Mouse (Mus musculus) C2C12 (cell line): ENCODE results near the gene Nicn1.

Source experiments
- CEBPB ChIP-seq: IDR thresholded peaks from one replicate; pipeline ENCODE4 v1.6.1; 2011; ENCODE audit warnings: low read depth, mild to moderate bottlenecking, control low read depth, moderate library complexity
- CTCF ChIP-seq: IDR thresholded peaks from one replicate; pipeline ENCODE4 v1.5.1; 2011; ENCODE audit not compliant: control insufficient read depth, insufficient read depth, insufficient read length
- FOSL1 ChIP-seq: IDR thresholded peaks from one replicate; pipeline ENCODE4 v1.8.0; 2011; ENCODE audit warnings: mild to moderate bottlenecking, low read length; ENCODE audit not compliant: poor library complexity, insufficient read depth, severe bottlenecking
- MAX ChIP-seq: IDR thresholded peaks from one replicate; pipeline ENCODE4 v1.6.1; 2011; ENCODE audit warnings: mild to moderate bottlenecking, control low read depth
- USF1 ChIP-seq: IDR thresholded peaks from one replicate; pipeline ENCODE4 v1.6.1; 2011; ENCODE audit warnings: low read depth, mild to moderate bottlenecking, control low read depth, moderate library complexity

- TF ChIP-seq CTCF (no peak), FOSL1 (no peak), USF1 (no peak), MAX (no peak), CEBPB (no peak)
Measured at GRCm38 (mm10) chr9:108344471-108344870, 54.2 kb downstream of the Nicn1 start.
